Mouse (Mus musculus): Measurements from ENCODE around the gene Ctnnb1.

DNA sequence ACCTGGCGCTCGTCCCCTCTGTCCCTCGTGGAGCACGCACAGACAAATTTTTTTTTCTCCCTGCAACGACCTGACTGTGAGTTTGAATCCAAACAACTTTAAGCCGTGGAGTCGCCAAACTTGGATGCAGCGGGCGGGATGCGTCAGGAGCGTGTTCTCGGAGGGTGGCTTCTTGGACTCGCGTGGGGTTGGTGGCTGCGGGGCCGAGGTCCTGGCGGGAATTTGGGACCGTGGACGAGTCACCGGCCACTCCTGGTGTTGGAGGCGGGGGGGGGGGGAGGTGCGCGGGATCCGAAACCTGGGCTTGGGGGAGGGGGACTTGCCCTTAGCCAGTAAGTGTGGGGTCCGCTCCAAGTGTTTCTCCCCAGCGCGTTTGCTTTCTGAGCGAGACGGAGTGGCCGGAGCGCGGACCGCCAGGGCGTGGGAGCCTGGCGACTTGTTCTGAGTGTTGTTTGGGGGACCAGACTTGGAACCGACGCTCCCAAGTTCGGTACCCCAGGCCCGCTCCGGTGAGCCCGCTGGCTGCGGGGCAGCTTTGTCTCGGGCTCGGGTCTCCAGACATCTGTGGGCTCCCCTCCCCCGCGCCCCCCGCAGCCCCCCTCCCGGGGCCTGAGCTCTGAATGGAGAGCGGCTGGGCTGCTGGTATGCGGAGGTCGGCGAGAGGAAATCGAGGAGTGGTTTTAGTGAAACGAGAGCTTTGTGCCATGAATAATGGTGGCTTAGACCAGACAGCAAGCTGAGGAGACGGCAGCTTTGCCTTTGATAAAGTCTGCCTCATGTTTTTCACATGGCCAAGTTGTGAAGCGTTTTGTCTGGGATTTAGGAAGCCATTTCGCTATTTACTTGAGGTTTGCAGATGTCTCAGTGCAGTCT, 5.1 kb downstream of the Ctnnb1 start:
- TF ChIP-seq CTCF (IDR thresholded peaks at IDR 0.05; ENCODE audit: low read depth, low read length) (no peak), POLR2A (IDR thresholded peaks at IDR 0.05; ENCODE audit: borderline replicate concordance, low read depth, low read length) (no peak)

Measured in bone marrow macrophage, adult 2 months (primary cell).